ENCODE assay signal across 14 mouse cellular contexts in genomic region chr8:125920281-125920680, GRCm38 (mm10). TPM values are rescaled to one million over a fixed set of nuclear protein-coding genes. Genes with fewer than 3 reads are reported as not detected.
DNase-seq lines count a peak whose midpoint lies in the region; ATAC-seq and TF ChIP-seq lines count a peak whose summit lies in the region.
"Had no signal": no experiment of that assay in that cellular context is flagged by ENCODE, and none has a peak within 500 bp of the region (broad histone marks: within the 10 kb centered on the region; RNA-seq: fewer than 3 reads in every experiment).

No protein-coding gene starts in this region.

- no peak overlapping the region for H3K4me2 ChIP-seq in embryonic facial prominence, embryonic 14.5 days (ENCODE audit: low read depth, low read length)
- no peak overlapping the region for H3K4me2 ChIP-seq in kidney, postnatal 0 days (ENCODE audit: low read length)
- no peak overlapping the region for H3K4me2 ChIP-seq in intestine, embryonic 15.5 days (replicated peaks)
- H3K4me2 ChIP-seq: neural tube, embryonic 12.5 days had no signal

- H3K4me3 ChIP-seq in embryonic facial prominence, embryonic 14.5 days (ENCODE audit: low read depth, low read length): no peak overlapping the region
- H3K4me3 ChIP-seq in embryonic facial prominence, embryonic 10.5 days: no peak overlapping the region
- H3K4me3 ChIP-seq in kidney, postnatal 0 days (replicated peaks; ENCODE audit: low read depth, low read length): no peak overlapping the region
- H3K4me3 ChIP-seq in intestine, embryonic 15.5 days (replicated peaks): no peak overlapping the region
- H3K4me3 ChIP-seq: neural tube, embryonic 12.5 days had no signal

- peak; percentile 41 for DNase-seq in embryonic facial prominence, embryonic 14.5 days (ENCODE audit: low spot score)
- DNase-seq in embryonic facial prominence, embryonic 10.5 days (ENCODE audit: low spot score): no peak
- no peak for DNase-seq in kidney, postnatal 0 days (ENCODE audit: low spot score)
- no peak for DNase-seq in kidney, adult 8-10 months
- DNase-seq in 3T3-L1 (ENCODE audit: low read depth, low spot score): peak; percentile 23
- DNase-seq in layer of hippocampus, adult 18-20 months (ENCODE audit: low spot score in 2 of 2): no peak
- no peak for DNase-seq in thymus, postnatal 14 days
- DNase-seq: cerebellum, adult 9-10 months; heart, adult 11 months; lung, adult 2 months had no signal

- no peaks in the 10 kb centered on the region for H3K27me3 ChIP-seq in embryonic facial prominence, embryonic 14.5 days (replicated peaks; ENCODE audit: control insufficient read depth, insufficient read depth, low read length)
- H3K27me3 ChIP-seq in embryonic facial prominence, embryonic 10.5 days (replicated peaks; ENCODE audit: low read depth, poor library complexity, severe bottlenecking): peaks cover 17% of the 10 kb centered on the region
- no peaks in the 10 kb centered on the region for H3K27me3 ChIP-seq in kidney, postnatal 0 days (ENCODE audit: insufficient read depth, low read length)
- no peaks in the 10 kb centered on the region for H3K27me3 ChIP-seq in intestine, embryonic 15.5 days (replicated peaks)

- H3K36me3 ChIP-seq in embryonic facial prominence, embryonic 14.5 days (ENCODE audit: control insufficient read depth, insufficient read depth, low read length): no peaks in the 10 kb centered on the region
- no peaks in the 10 kb centered on the region for H3K36me3 ChIP-seq in embryonic facial prominence, embryonic 10.5 days (replicated peaks)
- H3K36me3 ChIP-seq in kidney, postnatal 0 days (ENCODE audit: insufficient read depth, low read length): no peaks in the 10 kb centered on the region
- H3K36me3 ChIP-seq in intestine, embryonic 15.5 days: no peaks in the 10 kb centered on the region
- H3K36me3 ChIP-seq: neural tube, embryonic 12.5 days had no signal

- no peak overlapping the region for H3K9ac ChIP-seq in embryonic facial prominence, embryonic 14.5 days (ENCODE audit: low read depth, low read length)
- H3K9ac ChIP-seq in kidney, postnatal 0 days (ENCODE audit: low read depth, low read length): no peak overlapping the region
- H3K9ac ChIP-seq in intestine, embryonic 15.5 days: no peak overlapping the region
- H3K9ac ChIP-seq: neural tube, embryonic 12.5 days had no signal

- 71% methylated on average over 10 of the region's 10 CpGs for WGBS in embryonic facial prominence, embryonic 14.5 days
- WGBS in embryonic facial prominence, embryonic 10.5 days: 69% methylated on average over 10 of the region's 10 CpGs
- WGBS in kidney, postnatal 0 days: 61% methylated on average over 10 of the region's 10 CpGs
- WGBS in intestine, embryonic 15.5 days: 70% methylated on average over 10 of the region's 10 CpGs

- TF ChIP-seq CTCF in kidney, postnatal 0 days (IDR thresholded peaks at IDR 0.05; ENCODE audit: low read depth): no peak

- no peaks in the 10 kb centered on the region for H3K4me1 ChIP-seq in embryonic facial prominence, embryonic 14.5 days (ENCODE audit: control insufficient read depth, insufficient read depth, low read length)
- H3K4me1 ChIP-seq in embryonic facial prominence, embryonic 10.5 days: peaks cover 19% of the 10 kb centered on the region
- 0 out of 2 replicates have a peak, but pooled peaks cover 13% of the 10 kb centered on the region for H3K4me1 ChIP-seq in kidney, postnatal 0 days (replicated peaks; ENCODE audit: insufficient read depth, low read length)
- H3K4me1 ChIP-seq in intestine, embryonic 15.5 days (replicated peaks): peaks cover 13% of the 10 kb centered on the region

- H3K27ac ChIP-seq in embryonic facial prominence, embryonic 14.5 days (replicated peaks; ENCODE audit: low read depth, low read length): no peak overlapping the region; the same call in 1 of the 2 replicates
- no peak overlapping the region for H3K27ac ChIP-seq in embryonic facial prominence, embryonic 10.5 days (replicated peaks)
- peak overlapping the region; percentile 84 for H3K27ac ChIP-seq in kidney, postnatal 0 days
- H3K27ac ChIP-seq in intestine, embryonic 15.5 days: 0 out of 2 replicates have a peak overlapping the region, but pooled peaks have one; percentile 7
- H3K27ac ChIP-seq: neural tube, embryonic 12.5 days had no signal

- H3K9me3 ChIP-seq in embryonic facial prominence, embryonic 14.5 days (ENCODE audit: control insufficient read depth, low read length): no peaks in the 10 kb centered on the region
- H3K9me3 ChIP-seq in embryonic facial prominence, embryonic 10.5 days: no peaks in the 10 kb centered on the region
- H3K9me3 ChIP-seq in kidney, postnatal 0 days (replicated peaks; ENCODE audit: low read length): no peaks in the 10 kb centered on the region
- no peaks in the 10 kb centered on the region for H3K9me3 ChIP-seq in intestine, embryonic 15.5 days
- H3K9me3 ChIP-seq: neural tube, embryonic 12.5 days had no signal

- ATAC-seq in embryonic facial prominence, embryonic 14.5 days (ENCODE audit: low read depth): peak; percentile 50; the same call in 1 of the 2 replicates
- ATAC-seq in kidney, postnatal 0 days (replicated peaks; ENCODE audit: low FRiP score, low read depth): no peak
- ATAC-seq in intestine, embryonic 15.5 days: no peak

RNA-seq across cellular contexts. Expression of gene Map3k21, which starts 10.0 kb away (rescaled TPM):
- polyA plus RNA-seq in embryonic facial prominence, embryonic 14.5 days (2014; fragmentation: Nextera tagmentation; extraction: Ambion mirVana): 0.38 and 0.64 TPM in 2 replicates
- polyA plus RNA-seq in embryonic facial prominence, embryonic 10.5 days (2016; fragmentation: Nextera tagmentation; extraction: Ambion mirVana): 0.04 and 0.06 TPM in 2 replicates
- 3.9 and 4.4 TPM in 2 replicates for polyA plus RNA-seq in kidney, postnatal 0 days (2015; fragmentation: Nextera tagmentation; extraction: Ambion mirVana)
- polyA plus RNA-seq in intestine, embryonic 15.5 days (2015; fragmentation: Nextera tagmentation; extraction: Ambion mirVana): 4.2 and 4.5 TPM in 2 replicates
- total RNA-seq in layer of hippocampus, adult 18-20 months (2021): 1 to 10 TPM; 1.3 to 1.5 TPM
- total RNA-seq: megakaryocyte-erythroid progenitor cell, adult 5-6 weeks had no signal
- polyA plus RNA-seq: limb, embryonic 11.5 days had no signal

RNA-seq across cellular contexts. Expression of gene Pcnx2, which starts 22.2 kb away (rescaled TPM):
- 0.43 and 0.60 TPM in 2 replicates for polyA plus RNA-seq in embryonic facial prominence, embryonic 14.5 days (2014; fragmentation: Nextera tagmentation; extraction: Ambion mirVana)
- 0.10 and 0.15 TPM in 2 replicates for polyA plus RNA-seq in embryonic facial prominence, embryonic 10.5 days (2016; fragmentation: Nextera tagmentation; extraction: Ambion mirVana)
- polyA plus RNA-seq in kidney, postnatal 0 days (2015; fragmentation: Nextera tagmentation; extraction: Ambion mirVana): 0.13 and 0.18 TPM in 2 replicates
- 0.11 and 0.13 TPM in 2 replicates for polyA plus RNA-seq in intestine, embryonic 15.5 days (2015; fragmentation: Nextera tagmentation; extraction: Ambion mirVana)
- 10 to 100 TPM; 66.1 to 67.7 TPM for total RNA-seq in layer of hippocampus, adult 18-20 months (2021)
- total RNA-seq: megakaryocyte-erythroid progenitor cell, adult 5-6 weeks had no signal
- polyA plus RNA-seq: limb, embryonic 11.5 days had no signal

Comparison
In these comparisons a context has a peak if more than half of its experiments do, and no peak if none do; other contexts are left out.
1. DNase-seq: peak in embryonic facial prominence, embryonic 14.5 days (single experiment) and 3T3-L1 (single experiment); none in embryonic facial prominence, embryonic 10.5 days (single experiment), kidney, postnatal 0 days (single experiment), kidney, adult 8-10 months (0 of 2), layer of hippocampus, adult 18-20 months (0 of 2) and thymus, postnatal 14 days (single experiment).
2. H3K27ac ChIP-seq: peak in kidney, postnatal 0 days (single experiment) and intestine, embryonic 15.5 days (single experiment); none in embryonic facial prominence, embryonic 14.5 days (single experiment) and embryonic facial prominence, embryonic 10.5 days (single experiment).